Mouse (Mus musculus) forebrain, embryonic 16.5 days (tissue): ENCODE data around the gene Spout1. TPM values are rescaled to one million over a fixed set of nuclear protein-coding genes. Genes with fewer than 3 reads are reported as not detected.

Source experiments
- ATAC-seq: fragments of 200-750 bp; cut with Nextera tagmentation; 2 replicates; pipeline ENCODE4 v1.8.0; 2017; ENCODE audit warnings: mild to moderate bottlenecking, moderate library complexity
- H3K27ac ChIP-seq: fragments of 300-500 bp; sonication (generic); 2 replicates; pipeline ENCODE4 v1.5.1; 2014; ENCODE audit warnings: low read length, control low read depth
- H3K27me3 ChIP-seq: fragments of 300-500 bp; sonication (generic); replicated peaks from 2 replicates; pipeline ENCODE4 v1.6.1; 2014; ENCODE audit warnings: low read length; ENCODE audit not compliant: control insufficient read depth, insufficient read depth
- H3K36me3 ChIP-seq: fragments of 300-500 bp; sonication (generic); 2 replicates; pipeline ENCODE4 v1.6.1; 2014; ENCODE audit not compliant: control insufficient read depth, insufficient read depth
- H3K4me1 ChIP-seq: fragments of 300-500 bp; sonication (generic); replicated peaks from 2 replicates; pipeline ENCODE4 v1.6.1; 2014; ENCODE audit warnings: low read length; ENCODE audit not compliant: control insufficient read depth, insufficient read depth
- H3K4me2 ChIP-seq: fragments of 300-500 bp; sonication (generic); 2 replicates; pipeline ENCODE4 v1.6.1; 2014; ENCODE audit warnings: mild to moderate bottlenecking, low read length, control low read depth
- H3K4me3 ChIP-seq: fragments of 300-500 bp; sonication (generic); replicated peaks from 2 replicates; pipeline ENCODE4 v1.5.1; 2014; ENCODE audit warnings: mild to moderate bottlenecking, low read length, control low read depth
- H3K9ac ChIP-seq: fragments of 300-500 bp; sonication (generic); replicated peaks from 2 replicates; pipeline ENCODE4 v1.6.1; 2014; ENCODE audit warnings: low read depth, low read length, control low read depth
- H3K9me3 ChIP-seq: fragments of 300-500 bp; sonication (generic); 2 replicates; pipeline ENCODE4 v1.6.1; 2016; ENCODE audit warnings: low read length; ENCODE audit not compliant: control insufficient read depth
- WGBS: fragments of 180-500 bp; shearing (Covaris S2); extraction: QIAGEN DNeasy Blood & Tissue Kit; methylation state at CpG from one replicate; pipeline ENCODE4 v1.1.7; 2014; 5-methylcytosine and 5-hydroxymethylcytosine counted together
- polyA plus RNA-seq: library from polyadenylated mRNA; unstranded; fragments of >200 nt; fragmentation: Nextera tagmentation; extraction: Ambion mirVana; gene quantifications from 2 replicates; pipeline ENCODE4 v1.2.1, GENCODE M21; 2015

Spout1 gene
- polyA plus RNA-seq, 1 experiment from 2014 or later = 65.9 TPM

DNA sequence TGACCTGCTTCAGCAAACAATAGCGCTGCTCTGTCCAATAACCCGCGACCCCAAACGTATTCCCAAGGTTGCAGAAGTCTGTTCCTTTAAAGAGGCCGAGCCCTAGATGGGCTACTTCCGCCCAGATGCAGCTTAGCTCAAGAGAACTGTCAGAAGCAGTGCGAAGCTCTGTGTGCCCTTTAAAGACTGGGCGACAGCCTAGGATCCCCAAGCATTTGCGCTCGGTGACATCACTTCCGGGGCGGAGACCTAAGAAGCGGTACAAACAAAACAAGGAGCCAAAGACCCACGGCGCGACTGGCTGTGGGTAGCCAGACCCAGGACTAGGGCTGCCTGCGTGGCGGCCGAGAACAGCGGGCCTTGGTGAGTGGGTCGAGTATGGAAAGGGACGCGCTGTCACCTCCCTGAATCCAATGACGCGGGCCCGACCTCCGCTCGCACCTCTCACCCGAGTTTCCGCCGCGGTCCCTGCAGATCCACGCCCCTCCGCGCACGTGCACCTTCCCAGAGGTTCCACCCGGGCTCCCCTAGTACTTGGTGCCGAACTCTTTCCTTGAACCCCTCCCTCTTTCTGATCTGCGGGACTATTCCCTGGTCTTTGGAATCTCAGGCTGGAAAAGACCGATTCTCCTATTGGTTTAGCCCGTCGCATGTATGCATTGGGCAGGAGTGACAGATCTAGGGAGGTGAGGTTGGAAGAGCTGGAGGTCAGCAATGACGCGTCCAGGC lies 27.5 kb upstream of the Spout1 start, which contains the start of gene Kyat1:
Gene Kyat1 (minus strand): TSS at position 219 of the 729 bp plus-strand sequence.
- under 1% methylated on average over 43 of the region's 44 CpGs for WGBS
- no peaks in the 10 kb centered on the region for H3K36me3 ChIP-seq
- H3K4me3 ChIP-seq = peak within 1 kb of the TSS; percentile 82
- H3K4me1 ChIP-seq = peaks cover 12% of the 10 kb centered on the region
- peak; percentile 99 for ATAC-seq
- H3K27me3 ChIP-seq = no peaks in the 10 kb centered on the region
- H3K27ac ChIP-seq = peak within 1 kb of the TSS; percentile 76
- peak within 1 kb of the TSS; percentile 71 for H3K9ac ChIP-seq
- peak within 1 kb of the TSS; percentile 76 for H3K4me2 ChIP-seq
- no peaks in the 10 kb centered on the region for H3K9me3 ChIP-seq

DNA sequence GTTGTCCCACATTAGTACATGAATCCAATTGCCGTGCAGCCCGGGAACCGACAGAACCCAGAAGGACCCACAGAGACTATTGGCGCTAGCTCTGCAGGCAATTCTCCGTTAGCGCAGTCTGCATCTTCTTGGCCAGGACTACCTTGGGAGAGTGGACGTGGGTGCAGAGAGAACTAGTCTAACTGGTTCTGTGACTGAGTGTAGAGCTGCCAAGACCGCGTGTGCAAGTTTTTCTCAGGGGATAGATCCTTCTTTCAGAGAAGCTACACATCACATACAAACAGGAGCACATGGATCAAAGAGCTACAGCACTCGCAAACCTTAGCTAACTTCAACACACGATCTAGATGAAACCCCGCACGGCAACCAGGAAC lies 27.0 kb upstream of the Spout1 start:
- 1% methylated on average over 13 of the region's 13 CpGs for WGBS
- ATAC-seq = no peak; the same call in none of the 2 replicates
- peak overlapping the region; percentile 82 for H3K4me3 ChIP-seq

DNA sequence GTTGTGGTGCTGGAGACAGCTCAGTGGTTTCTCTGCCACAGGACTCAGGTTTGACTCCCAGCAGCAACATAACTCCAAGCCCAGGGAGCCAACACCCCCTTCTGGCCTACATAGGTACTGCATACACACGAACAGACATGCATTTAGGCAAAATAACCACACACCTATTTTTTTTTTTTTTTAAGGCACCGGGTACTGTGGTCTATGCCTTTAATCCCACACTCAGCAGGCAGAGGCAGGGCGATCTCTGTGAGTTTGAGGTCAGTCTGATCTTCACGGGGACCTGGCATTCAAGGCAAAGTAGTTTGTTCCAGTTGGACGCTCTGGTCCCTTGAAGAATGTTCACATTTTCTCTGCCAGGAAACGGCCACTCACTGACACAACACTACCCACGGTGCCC lies 25.2 kb upstream of the Spout1 start:
- ATAC-seq = no peak
- Histone ChIP-seq H3K4me1 (peaks cover 12% of the 10 kb centered on the region), H3K9me3 (no peaks in the 10 kb centered on the region), H3K9ac (no peak overlapping the region), H3K36me3 (no peaks in the 10 kb centered on the region), H3K4me3 (no peak overlapping the region), H3K27me3 (no peaks in the 10 kb centered on the region), H3K4me2 (no peak overlapping the region), H3K27ac (no peak overlapping the region)
- 75% methylated on average over 7 of the region's 7 CpGs for WGBS

More for the DNA sequence above, 27.0 kb upstream of the Spout1 start:
- peak overlapping the region; percentile 76 for H3K27ac ChIP-seq
- peak overlapping the region; percentile 71 for H3K9ac ChIP-seq
- H3K27me3 ChIP-seq = no peaks in the 10 kb centered on the region
- H3K9me3 ChIP-seq = no peaks in the 10 kb centered on the region
- H3K4me1 ChIP-seq = peaks cover 12% of the 10 kb centered on the region
- peak overlapping the region; percentile 76 for H3K4me2 ChIP-seq
- no peaks in the 10 kb centered on the region for H3K36me3 ChIP-seq

GRCm38 (mm10) chr2:30200388-30200925 lies 22.2 kb upstream of the Spout1 start:
- H3K36me3 ChIP-seq = no peaks in the 10 kb centered on the region
- no peak overlapping the region for H3K4me2 ChIP-seq
- H3K27ac ChIP-seq = no peak overlapping the region
- H3K9ac ChIP-seq = no peak overlapping the region
- no peak overlapping the region for H3K4me3 ChIP-seq
- WGBS = 86% methylated on average over 5 of the region's 5 CpGs
- no peaks in the 10 kb centered on the region for H3K27me3 ChIP-seq
- ATAC-seq = no peak
- peaks cover 6% of the 10 kb centered on the region for H3K4me1 ChIP-seq
- no peaks in the 10 kb centered on the region for H3K9me3 ChIP-seq

DNA sequence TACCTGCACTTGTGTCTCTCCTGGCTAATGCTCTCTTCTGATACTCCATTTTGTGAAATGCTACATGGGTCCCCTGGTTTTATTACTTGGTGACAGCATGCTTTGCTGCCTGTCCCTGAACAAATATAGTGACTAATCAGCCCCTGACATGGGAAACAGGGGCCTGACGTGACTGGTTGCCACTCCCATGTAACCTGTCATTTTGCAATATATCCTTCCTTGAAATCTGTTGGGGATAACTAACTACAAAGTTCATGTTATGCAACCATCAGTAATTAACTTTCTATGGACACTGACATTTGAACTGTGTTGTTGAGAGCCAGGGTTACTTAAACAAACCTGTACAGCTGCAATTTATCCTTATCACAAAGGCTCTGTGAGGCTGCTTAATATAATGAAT lies 21.7 kb upstream of the Spout1 start:
- Histone ChIP-seq H3K36me3 (no peaks in the 10 kb centered on the region), H3K9ac (no peak overlapping the region), H3K4me3 (no peak overlapping the region), H3K27ac (no peak overlapping the region), H3K4me2 (no peak overlapping the region), H3K4me1 (peaks cover 6% of the 10 kb centered on the region), H3K27me3 (no peaks in the 10 kb centered on the region), H3K9me3 (no peaks in the 10 kb centered on the region)
- ATAC-seq = no peak
- 57% methylated on average over 1 of the region's 1 CpGs for WGBS

GRCm38 (mm10) chr2:30198021-30198420 lies 19.8 kb upstream of the Spout1 start:
- H3K9ac ChIP-seq = no peak overlapping the region
- H3K36me3 ChIP-seq = no peaks in the 10 kb centered on the region
- no peaks in the 10 kb centered on the region for H3K9me3 ChIP-seq
- H3K27ac ChIP-seq = no peak overlapping the region
- no peaks in the 10 kb centered on the region; the same call in 1 of the 2 replicates for H3K4me1 ChIP-seq
- 72% methylated on average over 4 of the region's 4 CpGs for WGBS
- no peak overlapping the region for H3K4me3 ChIP-seq
- H3K4me2 ChIP-seq = no peak overlapping the region
- no peaks in the 10 kb centered on the region for H3K27me3 ChIP-seq
- no peak for ATAC-seq

DNA sequence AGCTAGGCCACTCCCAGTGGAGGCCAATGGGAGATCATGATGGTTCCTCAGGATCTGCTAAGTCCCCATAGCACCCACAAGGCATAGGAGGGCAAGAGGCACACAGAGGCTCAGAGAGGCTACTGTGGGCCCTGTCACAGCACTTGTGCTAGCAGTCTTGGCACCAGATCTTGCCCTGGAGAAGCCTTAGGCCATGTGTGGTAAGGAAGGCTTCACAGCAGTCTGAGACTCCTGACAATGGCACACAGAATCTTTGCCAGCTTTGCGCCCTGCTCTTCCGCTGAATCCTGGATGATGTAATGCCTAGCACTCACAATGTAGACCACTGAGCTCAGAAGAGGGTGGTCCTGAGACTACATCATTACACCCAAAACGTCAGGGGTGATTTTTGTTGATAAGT lies 16.4 kb upstream of the Spout1 start:
- Histone ChIP-seq H3K4me3 (no peak overlapping the region), H3K9me3 (no peaks in the 10 kb centered on the region), H3K36me3 (no peaks in the 10 kb centered on the region), H3K4me2 (no peak overlapping the region), H3K27me3 (no peaks in the 10 kb centered on the region), H3K9ac (no peak overlapping the region), H3K27ac (no peak overlapping the region), H3K4me1 (no peaks in the 10 kb centered on the region; the same call in 1 of the 2 replicates)
- WGBS = 37% methylated on average over 3 of the region's 3 CpGs
- no peak; the same call in 1 of the 2 replicates for ATAC-seq

DNA sequence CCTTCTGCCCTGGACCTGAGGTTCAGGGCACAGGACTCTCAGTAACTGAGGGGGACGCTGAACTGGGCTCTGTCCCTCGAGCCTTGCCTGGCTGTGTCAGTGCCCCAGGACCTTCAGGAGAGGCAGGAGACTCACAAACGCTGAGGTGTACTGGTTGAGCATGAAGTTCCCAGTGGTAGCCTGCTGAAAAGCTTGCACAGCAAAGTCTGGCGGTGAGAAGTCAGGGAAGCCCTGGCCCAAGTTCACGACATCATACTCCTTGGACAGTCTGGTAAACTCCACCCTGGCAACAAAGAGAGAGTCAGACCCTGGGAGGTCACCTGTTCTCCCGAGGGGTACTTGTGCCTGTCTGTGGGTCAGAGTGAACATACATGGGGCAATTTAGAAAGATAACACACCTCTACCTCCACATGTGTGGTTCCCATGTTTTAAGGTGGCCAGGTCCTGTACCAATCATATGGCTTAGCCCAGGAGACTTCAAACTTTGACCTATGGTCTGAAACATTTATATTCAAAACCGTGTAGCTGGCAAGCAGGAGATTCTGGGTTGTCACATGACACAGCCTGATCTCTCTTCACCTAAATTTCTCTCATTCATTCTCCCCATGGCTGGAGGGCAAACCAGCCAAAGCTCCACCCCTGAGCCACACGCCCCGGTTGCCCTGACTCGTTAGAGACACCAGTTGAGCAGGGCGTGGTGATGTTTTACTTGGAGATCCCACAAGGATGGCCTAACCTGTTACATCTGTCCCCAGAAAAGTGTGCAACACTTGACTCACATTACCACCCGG lies 13.7 kb upstream of the Spout1 start:
- ATAC-seq = no peak
- H3K4me3 ChIP-seq = no peak overlapping the region
- 81% methylated on average over 12 of the region's 12 CpGs for WGBS
- H3K27ac ChIP-seq = no peak overlapping the region
- H3K36me3 ChIP-seq = no peaks in the 10 kb centered on the region
- no peak overlapping the region for H3K9ac ChIP-seq
- no peak overlapping the region for H3K4me2 ChIP-seq
- H3K9me3 ChIP-seq = no peaks in the 10 kb centered on the region
- no peaks in the 10 kb centered on the region for H3K27me3 ChIP-seq
- no peaks in the 10 kb centered on the region; the same call in 1 of the 2 replicates for H3K4me1 ChIP-seq

GRCm38 (mm10) chr2:30185681-30186080 lies 7.4 kb upstream of the Spout1 start:
- no peaks in the 10 kb centered on the region for H3K4me1 ChIP-seq
- H3K4me2 ChIP-seq = no peak overlapping the region
- H3K9ac ChIP-seq = no peak overlapping the region
- H3K9me3 ChIP-seq = no peaks in the 10 kb centered on the region
- H3K36me3 ChIP-seq = no peaks in the 10 kb centered on the region
- 82% methylated on average over 3 of the region's 3 CpGs for WGBS
- H3K27me3 ChIP-seq = no peaks in the 10 kb centered on the region
- ATAC-seq = no peak
- H3K27ac ChIP-seq = no peak overlapping the region
- H3K4me3 ChIP-seq = no peak overlapping the region
